Mouse (Mus musculus) spleen, postnatal 10 days (tissue): ENCODE measurements around the gene Cdh12.

Experiments
- DNase-seq, 2 experiments: peaks; one replicate each; pipeline ENCODE4 v3.0.0; 2021 to 2022; ENCODE audit warnings: low spot score in 2 of 2

Cdh12 gene

GRCm38 (mm10) chr15:20696229-20696628, 247.2 kb downstream of the Cdh12 start:
- DNase-seq: no peak

DNA sequence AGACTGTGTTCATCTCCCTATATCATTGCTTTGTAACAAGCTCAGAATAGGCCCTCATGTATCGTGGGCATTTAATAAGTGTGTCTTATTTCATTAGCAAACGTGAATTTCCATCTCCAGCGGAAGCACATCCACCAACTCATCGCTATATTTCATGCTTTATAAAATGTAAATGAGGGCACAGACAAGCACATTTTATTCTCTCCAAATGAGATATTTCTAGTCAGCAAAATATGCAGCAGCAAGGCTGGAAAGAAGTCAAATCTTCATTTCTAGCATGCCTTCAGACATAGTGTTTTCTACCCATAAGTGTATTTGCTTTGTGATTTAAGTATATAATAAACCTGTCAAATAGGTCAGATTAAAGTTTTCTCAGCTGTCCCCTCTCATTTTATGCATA, 262.8 kb downstream of the Cdh12 start:
- DNase-seq: no peak

GRCm38 (mm10) chr15:20772289-20772688, 323.2 kb downstream of the Cdh12 start:
- no peak for DNase-seq

GRCm38 (mm10) chr15:20773423-20773822, 324.4 kb downstream of the Cdh12 start:
- DNase-seq: no peak

DNA sequence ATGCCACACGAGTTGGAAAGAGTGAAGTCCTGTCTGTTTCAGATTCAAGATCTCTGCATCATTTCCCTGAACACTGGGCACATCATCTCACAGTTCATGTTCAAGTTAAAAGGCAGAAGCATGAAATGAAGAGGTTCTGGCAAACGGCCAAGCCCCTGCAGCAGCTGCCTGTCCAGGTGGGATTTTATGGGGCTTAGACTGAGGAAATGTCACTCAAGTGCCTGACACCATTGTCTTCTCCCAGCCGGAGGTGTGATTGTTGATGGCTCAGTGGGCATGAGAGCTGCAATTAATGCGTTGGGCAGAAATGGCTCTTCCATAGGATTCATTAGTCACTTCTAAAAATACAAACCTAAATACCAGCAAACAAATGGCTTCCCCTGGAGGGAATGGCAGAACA, 347.9 kb downstream of the Cdh12 start:
- no peak for DNase-seq

DNA sequence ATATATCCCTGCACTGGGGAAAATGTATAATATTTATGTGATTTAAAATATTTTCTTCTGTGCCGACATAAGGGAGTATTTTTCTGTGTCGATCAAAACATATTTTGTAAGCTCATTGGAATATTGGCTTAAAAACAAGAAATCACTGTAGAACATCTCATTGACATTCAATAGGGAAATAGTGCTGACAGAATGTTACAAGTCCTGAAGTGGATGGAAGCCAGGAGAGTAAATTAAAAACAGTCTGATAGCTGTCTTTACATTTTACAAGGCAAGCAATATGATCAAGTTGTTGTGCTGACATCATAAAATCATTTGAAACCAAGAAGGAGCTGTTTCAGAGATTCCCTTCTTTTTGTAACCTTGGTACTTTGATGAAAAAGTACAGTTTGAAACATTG, 349.5 kb downstream of the Cdh12 start:
- no peak for DNase-seq

GRCm38 (mm10) chr15:20835887-20836286, 386.8 kb downstream of the Cdh12 start:
- no peak for DNase-seq

DNA sequence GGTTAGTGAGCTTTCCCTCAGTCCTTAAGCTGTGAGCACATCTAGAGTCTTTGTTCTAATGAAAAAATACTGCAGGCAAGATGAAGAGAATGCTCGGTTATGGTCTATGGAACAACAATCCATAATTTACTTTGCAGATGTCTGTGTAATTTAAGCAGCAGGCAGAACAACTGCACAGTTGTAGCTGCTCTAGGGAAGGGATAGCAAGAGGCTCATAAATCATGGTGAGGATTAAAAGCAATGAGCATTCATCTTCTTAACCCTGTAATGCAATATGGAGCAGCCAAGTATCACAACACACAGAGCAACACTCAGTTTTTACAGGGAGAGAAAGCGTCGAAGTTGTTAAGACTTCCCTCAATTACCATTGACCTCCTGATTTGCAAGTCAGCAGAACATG, 387.9 kb downstream of the Cdh12 start:
- DNase-seq: no peak

DNA sequence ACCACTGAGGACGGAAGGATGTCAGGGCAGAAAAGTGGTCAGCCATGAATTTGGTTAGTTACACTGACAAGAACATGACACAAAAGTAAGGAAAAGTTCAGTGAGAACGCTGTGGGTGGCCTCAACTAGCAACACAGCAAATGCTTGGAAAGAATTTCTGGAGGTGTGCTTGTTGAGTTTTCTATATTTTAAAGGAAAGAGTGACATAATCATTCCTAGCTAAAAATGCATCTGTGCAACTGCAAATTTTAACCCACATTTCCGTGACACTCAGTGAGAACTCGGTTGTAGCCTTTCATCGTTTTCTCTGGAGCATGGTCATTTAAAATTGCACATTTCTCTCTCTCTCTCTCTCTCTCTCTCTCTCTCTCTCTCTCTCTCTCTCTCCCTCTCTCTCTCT, 392.4 kb downstream of the Cdh12 start:
- no peak for DNase-seq

DNA sequence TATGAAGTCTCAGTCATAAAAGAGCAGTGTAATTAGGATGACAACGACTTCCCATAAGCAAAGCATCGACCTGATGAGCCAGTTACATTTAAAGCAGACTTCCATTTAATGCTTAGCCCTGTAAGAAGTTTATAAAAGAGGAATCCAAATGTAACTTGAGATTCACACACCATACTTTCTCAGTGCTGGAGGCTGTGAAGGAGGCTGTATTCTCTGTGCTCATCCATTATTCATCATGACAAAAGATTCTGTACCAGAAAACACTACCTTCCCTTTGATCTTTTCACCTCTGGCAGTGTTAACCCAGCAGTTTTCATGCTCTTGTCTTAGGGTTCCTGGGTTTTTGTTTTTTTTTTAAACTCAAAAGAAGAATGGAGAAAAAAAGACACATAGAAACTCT, 414.0 kb downstream of the Cdh12 start:
- DNase-seq: no peak

DNA sequence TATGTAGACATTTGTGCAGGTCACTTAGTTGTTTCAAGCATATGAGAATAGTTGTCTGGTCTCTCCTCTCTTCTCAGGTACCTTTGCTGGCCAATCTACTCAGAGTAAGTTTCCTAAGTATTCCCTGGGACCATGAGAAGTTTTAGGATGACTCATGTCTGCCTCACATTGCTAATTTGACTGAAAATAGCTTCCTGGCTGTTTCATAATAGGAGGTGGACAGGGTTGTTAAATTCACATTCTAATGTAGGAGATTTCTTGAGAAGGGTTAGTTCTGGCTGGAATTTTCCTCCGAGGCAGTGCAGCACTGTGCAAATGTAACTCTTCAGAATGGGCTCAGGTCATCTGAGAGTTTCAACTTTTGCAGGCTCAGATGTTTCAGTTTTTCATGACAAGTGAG, 423.5 kb downstream of the Cdh12 start:
- DNase-seq: no peak

- no peak for DNase-seq
Observed at GRCm38 (mm10) chr15:20876993-20877392, 427.9 kb downstream of the Cdh12 start.

DNA sequence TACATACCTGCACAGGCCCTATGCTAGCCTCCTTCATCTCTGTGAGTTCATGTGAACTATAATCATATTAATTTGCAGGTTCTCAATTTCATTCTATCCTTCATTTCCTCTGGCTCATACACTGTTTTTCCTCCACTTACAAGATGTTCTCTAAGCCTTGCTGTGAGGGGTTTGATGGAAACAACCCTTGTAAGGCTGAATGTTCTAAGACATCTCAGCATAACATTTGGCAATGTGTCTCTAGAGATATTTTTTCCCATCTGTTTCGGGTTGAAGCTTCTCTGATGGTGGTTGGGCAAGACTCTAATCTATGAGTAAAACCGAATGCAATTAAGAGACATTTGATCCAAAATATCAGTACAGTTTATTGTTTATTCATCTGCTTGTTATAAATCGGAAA, 444.4 kb downstream of the Cdh12 start:
- no peak for DNase-seq

DNA sequence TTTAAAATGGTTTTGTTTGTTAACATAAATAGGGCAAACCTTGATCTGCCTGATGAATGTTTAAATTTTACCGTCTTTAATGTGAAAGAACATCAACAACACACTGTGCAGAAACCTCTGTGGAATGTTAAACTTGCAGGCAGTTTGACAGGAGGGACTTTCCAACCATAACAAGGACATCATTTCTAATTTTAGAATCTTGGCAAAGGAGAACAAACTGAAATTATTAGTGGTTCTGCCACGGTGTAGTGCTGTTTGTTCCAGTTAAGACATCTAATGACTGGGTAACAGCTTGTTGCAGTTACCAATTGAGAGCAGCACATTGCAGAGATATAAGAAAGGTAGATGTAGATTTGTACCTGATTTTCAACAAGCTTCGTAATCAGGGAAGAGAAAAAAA, 453.5 kb downstream of the Cdh12 start:
- no peak for DNase-seq

DNA sequence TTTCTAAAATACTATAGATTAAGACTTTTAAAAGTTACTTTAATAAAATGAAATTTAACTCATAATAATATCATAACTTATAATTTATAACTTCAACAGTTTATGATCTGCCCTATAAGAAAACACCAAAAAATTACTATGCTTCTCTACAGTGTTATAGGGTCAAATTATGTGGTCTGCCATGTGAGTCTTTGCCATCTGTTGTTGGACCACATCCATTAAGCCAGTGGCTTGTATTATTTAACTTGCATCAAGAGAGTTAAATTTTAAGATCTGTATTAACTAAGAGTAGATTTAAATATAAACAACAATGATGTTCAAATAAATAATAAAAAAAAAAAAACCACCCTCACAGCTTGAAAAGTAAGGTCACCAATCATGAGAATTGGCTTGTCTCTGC, 479.2 kb downstream of the Cdh12 start:
- DNase-seq: no peak

- no peak for DNase-seq
Observed at GRCm38 (mm10) chr15:20944000-20944399, 494.9 kb downstream of the Cdh12 start.

GRCm38 (mm10) chr15:20967463-20967862, 518.4 kb downstream of the Cdh12 start:
- DNase-seq: no peak

DNA sequence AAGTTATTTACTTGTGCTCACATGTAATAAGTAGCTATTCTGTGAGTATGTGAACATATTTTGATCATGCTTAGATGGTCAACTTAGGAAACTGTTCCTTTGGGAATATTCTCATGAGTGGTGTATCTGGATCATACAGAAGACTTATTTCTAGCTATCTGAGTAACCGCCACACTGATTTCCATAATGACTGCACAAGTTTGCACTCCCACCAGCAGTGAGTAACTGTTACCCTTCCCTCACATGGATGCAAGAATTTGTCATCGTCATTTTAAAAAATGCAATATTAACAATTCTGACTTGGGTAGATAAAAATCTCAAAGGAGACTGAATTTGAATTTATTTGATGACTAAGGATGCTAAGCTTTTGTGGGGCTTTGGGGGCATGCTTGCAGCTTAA, 522.0 kb downstream of the Cdh12 start:
- DNase-seq: no peak

DNA sequence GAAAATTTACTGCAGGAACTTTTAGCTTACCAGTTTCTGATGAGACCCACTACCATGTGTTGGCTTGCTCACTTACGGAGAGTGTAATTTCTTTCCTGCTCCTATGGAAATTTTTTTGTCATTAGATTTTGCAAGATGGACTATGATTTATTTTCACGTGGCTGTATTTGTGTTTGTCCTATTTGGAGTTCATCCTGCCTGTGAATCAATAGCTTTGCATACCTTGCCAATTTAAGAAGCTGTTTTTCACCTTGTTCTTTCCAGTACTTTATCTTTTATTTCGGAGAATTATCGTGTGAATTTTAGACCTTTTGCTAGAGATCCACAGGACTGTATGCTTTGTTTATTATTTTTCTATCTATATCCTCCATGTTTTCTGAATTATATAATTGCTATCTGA, 551.5 kb downstream of the Cdh12 start:
- DNase-seq: no peak

- DNase-seq: no peak
Observed at GRCm38 (mm10) chr15:21007931-21008330, 558.9 kb downstream of the Cdh12 start.

GRCm38 (mm10) chr15:21008487-21008886, 559.4 kb downstream of the Cdh12 start:
- no peak for DNase-seq

DNA sequence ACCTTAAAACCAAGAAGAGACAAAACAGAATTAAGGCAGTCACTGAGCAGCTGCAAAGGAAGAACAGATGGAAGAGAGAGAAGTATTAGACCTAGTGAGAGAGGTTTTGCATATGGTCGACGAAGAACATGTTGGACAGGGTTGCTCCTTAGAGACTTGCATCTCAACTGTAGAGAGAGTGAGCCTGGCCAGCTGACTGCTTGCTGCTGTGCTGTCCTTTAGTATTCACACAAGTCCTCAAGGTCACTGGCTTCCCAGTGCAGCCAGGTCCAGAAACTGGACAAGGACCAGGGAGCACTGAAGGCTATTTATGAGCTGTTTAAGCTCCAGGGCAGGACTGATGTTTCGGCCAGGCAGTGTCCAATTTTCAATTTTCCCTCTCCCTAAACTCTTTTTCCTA, 559.9 kb downstream of the Cdh12 start:
- DNase-seq: no peak

- no peak for DNase-seq
Observed at GRCm38 (mm10) chr15:21063683-21064082, 614.6 kb downstream of the Cdh12 start.

- no peak for DNase-seq
Observed at GRCm38 (mm10) chr15:21069264-21069663, 620.2 kb downstream of the Cdh12 start.

- DNase-seq: no peak
Observed at GRCm38 (mm10) chr15:21092824-21093223, 643.8 kb downstream of the Cdh12 start.
